Comparison of ENCODE assay signal across 26 mouse cellular contexts in genomic region chr1:174971895-174972294, GRCm38 (mm10). TPM values are rescaled to one million over a fixed set of nuclear protein-coding genes. Genes with fewer than 3 reads are reported as not detected.
A peak's percentile ranks its signal among the peaks of the same experiment; 100 is the strongest.
DNase-seq lines count a peak whose midpoint lies in the region; ATAC-seq lines count a peak whose summit lies in the region.
"Had no signal": no experiment of that assay in that cellular context is flagged by ENCODE, and none has a peak within 500 bp of the region (broad histone marks: within the 10 kb centered on the region; RNA-seq: fewer than 3 reads in every experiment).

No protein-coding gene starts in this region.

- no peaks in the 10 kb centered on the region for H3K27me3 ChIP-seq in neural tube, embryonic 15.5 days (replicated peaks)
- H3K27me3 ChIP-seq in limb, embryonic 12.5 days, result no peaks in the 10 kb centered on the region
- H3K27me3 ChIP-seq in neural tube, embryonic 14.5 days (ENCODE audit: control insufficient read depth, insufficient read depth, low read length), result no peaks in the 10 kb centered on the region
- H3K27me3 ChIP-seq: forebrain, embryonic 12.5 days; liver, embryonic 15.5 days; midbrain, embryonic 13.5 days had no signal

- WGBS in neural tube, embryonic 15.5 days, result 62% methylated on average over 6 of the region's 6 CpGs
- WGBS in limb, embryonic 12.5 days, result 45% methylated on average over 6 of the region's 6 CpGs
- WGBS in neural tube, embryonic 14.5 days, result 64% methylated on average over 6 of the region's 6 CpGs

- H3K36me3 ChIP-seq in neural tube, embryonic 15.5 days, result no peaks in the 10 kb centered on the region
- no peaks in the 10 kb centered on the region for H3K36me3 ChIP-seq in limb, embryonic 12.5 days
- H3K36me3 ChIP-seq in neural tube, embryonic 14.5 days (ENCODE audit: control insufficient read depth, insufficient read depth, low read length), result no peaks in the 10 kb centered on the region
- H3K36me3 ChIP-seq: forebrain, embryonic 12.5 days; liver, embryonic 15.5 days; midbrain, embryonic 13.5 days had no signal

- no peak overlapping the region for H3K27ac ChIP-seq in neural tube, embryonic 15.5 days (replicated peaks)
- H3K27ac ChIP-seq in limb, embryonic 12.5 days, result no peak overlapping the region
- H3K27ac ChIP-seq in neural tube, embryonic 14.5 days (ENCODE audit: low read depth, low read length), result no peak overlapping the region
- H3K27ac ChIP-seq: forebrain, embryonic 12.5 days; layer of hippocampus, adult 2 months; liver, embryonic 15.5 days; midbrain, embryonic 13.5 days; stomach, postnatal 0 days had no signal

- ATAC-seq in neural tube, embryonic 15.5 days (ENCODE audit: low FRiP score), result no peak
- ATAC-seq in limb, embryonic 12.5 days (ENCODE audit: insufficient number of reproducible peaks, insufficient read depth, low FRiP score, low TSS enrichment, low read depth), result peak; percentile 68; the same call in 1 of the 2 replicates
- peak; percentile 56; the same call in 1 of the 2 replicates for ATAC-seq in neural tube, embryonic 14.5 days (ENCODE audit: low read depth)
- ATAC-seq: midbrain, embryonic 13.5 days had no signal

- H3K9ac ChIP-seq in neural tube, embryonic 15.5 days (replicated peaks), result no peak overlapping the region
- H3K9ac ChIP-seq in limb, embryonic 12.5 days (replicated peaks), result no peak overlapping the region
- no peak overlapping the region for H3K9ac ChIP-seq in neural tube, embryonic 14.5 days (replicated peaks; ENCODE audit: low read depth, low read length)
- H3K9ac ChIP-seq: forebrain, embryonic 12.5 days; liver, embryonic 15.5 days; midbrain, embryonic 13.5 days had no signal

- intact Hi-C loops in heart, postnatal 10 days (cut with DNase I), result no loop called here

- no peaks in the 10 kb centered on the region for H3K4me1 ChIP-seq in neural tube, embryonic 15.5 days
- no peaks in the 10 kb centered on the region for H3K4me1 ChIP-seq in limb, embryonic 12.5 days (replicated peaks)
- no peaks in the 10 kb centered on the region for H3K4me1 ChIP-seq in neural tube, embryonic 14.5 days (ENCODE audit: control insufficient read depth, insufficient read depth, low read length)
- H3K4me1 ChIP-seq: forebrain, embryonic 12.5 days; liver, embryonic 15.5 days; midbrain, embryonic 13.5 days had no signal

- no peaks in the 10 kb centered on the region for H3K9me3 ChIP-seq in neural tube, embryonic 15.5 days (replicated peaks)
- H3K9me3 ChIP-seq in limb, embryonic 12.5 days, result no peaks in the 10 kb centered on the region
- no peaks in the 10 kb centered on the region for H3K9me3 ChIP-seq in neural tube, embryonic 14.5 days (ENCODE audit: control insufficient read depth, low read length)
- H3K9me3 ChIP-seq: forebrain, embryonic 12.5 days; liver, embryonic 15.5 days; midbrain, embryonic 13.5 days had no signal

- DNase-seq in embryo, embryonic 11 days, result peak; percentile 40
- DNase-seq in embryo, embryonic 10 days (ENCODE audit: low spot score), result no peak
- peak; percentile 18 for DNase-seq in neural tube, embryonic 10.5 days (ENCODE audit: extremely low spot score, low spot score)
- DNase-seq in layer of hippocampus, adult 8-10 months (ENCODE audit: low spot score in 2 of 2), result no peak
- DNase-seq in heart, postnatal 10 days, result no peak
- DNase-seq: adrenal gland, postnatal 36 days; cerebellum, adult 18-20 months; cerebellum, postnatal 25 days; heart, postnatal 4 days; kidney, adult 2 months; kidney, postnatal 14 days; left cerebral cortex, postnatal 4 days; lung, postnatal 10 days; right cerebral cortex, postnatal 25 days had no signal

- no peak overlapping the region for H3K4me2 ChIP-seq in neural tube, embryonic 15.5 days
- no peak overlapping the region for H3K4me2 ChIP-seq in limb, embryonic 12.5 days
- H3K4me2 ChIP-seq in neural tube, embryonic 14.5 days (ENCODE audit: low read depth, low read length), result no peak overlapping the region
- H3K4me2 ChIP-seq: forebrain, embryonic 12.5 days; liver, embryonic 15.5 days; midbrain, embryonic 13.5 days had no signal

- H3K4me3 ChIP-seq in neural tube, embryonic 15.5 days (replicated peaks), result no peak overlapping the region
- H3K4me3 ChIP-seq in limb, embryonic 12.5 days (replicated peaks), result no peak overlapping the region
- no peak overlapping the region for H3K4me3 ChIP-seq in neural tube, embryonic 14.5 days (ENCODE audit: low read depth, low read length)
- H3K4me3 ChIP-seq: forebrain, embryonic 12.5 days; layer of hippocampus, adult 2 months; liver, embryonic 15.5 days; midbrain, embryonic 13.5 days; myocyte had no signal

RNA-seq across cellular contexts. Expression of gene Grem2, which starts 50.3 kb away (rescaled TPM):
- 2.4 and 2.5 TPM in 2 replicates for polyA plus RNA-seq in neural tube, embryonic 15.5 days (2015; fragmentation: Nextera tagmentation; extraction: Ambion mirVana)
- 0.45 and 0.77 TPM in 2 replicates for polyA plus RNA-seq in limb, embryonic 12.5 days (2016; fragmentation: Nextera tagmentation; extraction: Ambion mirVana)
- 1.9 and 2.1 TPM in 2 replicates for polyA plus RNA-seq in neural tube, embryonic 14.5 days (2014; fragmentation: Nextera tagmentation; extraction: Ambion mirVana)
- 10 to 100 TPM; 12.3 to 15.6 (median 13.2) TPM for total RNA-seq in layer of hippocampus, adult 8-10 months (2022)
- under 1 TPM in 1 of 2 experiments, not detected in 1; 0.27 TPM for total RNA-seq in heart, postnatal 10 days (2021)
- total RNA-seq: granulocyte monocyte progenitor cell, adult 5-6 weeks; megakaryocyte progenitor cell, adult 5-6 weeks had no signal
- polyA plus RNA-seq: heart, embryonic 14.5 days had no signal

Comparison
In these comparisons a context has a peak if more than half of its experiments do, and no peak if none do; other contexts are left out.
1. DNase-seq: peak in embryo, embryonic 11 days (single experiment) and neural tube, embryonic 10.5 days (single experiment); none in embryo, embryonic 10 days (single experiment), layer of hippocampus, adult 8-10 months (0 of 2) and heart, postnatal 10 days (0 of 2).